Mouse (Mus musculus) hindbrain, embryonic 10.5 days (tissue): ENCODE measurements at regions not wholly inside any gene's neighbourhood (a gene's known extent, or its start where the extent isn't known, plus 50 kb on each side); places are given as distances from the start of the nearest gene placed in this dataset.

Source experiments
- DNase-seq: peaks from one replicate; pipeline ENCODE4 v3.0.0-alpha.2; 2017; ENCODE audit warnings: low spot score
- H3K27ac ChIP-seq: fragments of 300-500 bp; sonication (generic); 2 replicates; pipeline ENCODE4 v1.5.1; 2016; ENCODE audit warnings: mild to moderate bottlenecking, moderate library complexity
- H3K27me3 ChIP-seq: fragments of 300-500 bp; sonication (generic); 2 replicates; pipeline ENCODE4 v1.6.1; 2016; ENCODE audit warnings: mild to moderate bottlenecking; ENCODE audit not compliant: poor library complexity, insufficient read depth, severe bottlenecking
- H3K36me3 ChIP-seq: fragments of 300-500 bp; sonication (generic); 2 replicates; pipeline ENCODE4 v1.6.1; 2016; ENCODE audit warnings: mild to moderate bottlenecking, moderate library complexity
- H3K4me1 ChIP-seq: fragments of 300-500 bp; sonication (generic); replicated peaks from 2 replicates; pipeline ENCODE4 v1.6.1; 2016; ENCODE audit warnings: mild to moderate bottlenecking
- H3K4me3 ChIP-seq: fragments of 300-500 bp; sonication (generic); 2 replicates; pipeline ENCODE4 v1.5.1; 2016; ENCODE audit warnings: mild to moderate bottlenecking, moderate library complexity
- H3K9me3 ChIP-seq: fragments of 300-500 bp; sonication (generic); 2 replicates; pipeline ENCODE4 v1.6.1; 2016; ENCODE audit warnings: mild to moderate bottlenecking, moderate library complexity
- WGBS: fragments of 180-500 bp; shearing (Covaris S2); methylation state at CpG from one replicate; pipeline ENCODE4 v1.1.7; 2016; 5-methylcytosine and 5-hydroxymethylcytosine counted together

GRCm38 (mm10) chr3:148529893-148530292 is 460.5 kb downstream of the Adgrl2 start:
- 71% methylated on average over 2 of the region's 2 CpGs for WGBS
- Histone ChIP-seq H3K36me3 (no peaks in the 10 kb centered on the region), H3K27ac (no peak overlapping the region), H3K9me3 (no peaks in the 10 kb centered on the region), H3K27me3 (no peaks in the 10 kb centered on the region), H3K4me3 (no peak overlapping the region), H3K4me1 (no peaks in the 10 kb centered on the region)
- DNase-seq = no peak

GRCm38 (mm10) chr3:148510381-148510780 is 480.0 kb downstream of the Adgrl2 start:
- no peak for DNase-seq
- no peaks in the 10 kb centered on the region for H3K36me3 ChIP-seq
- no peak overlapping the region for H3K4me3 ChIP-seq
- H3K27me3 ChIP-seq = no peaks in the 10 kb centered on the region
- H3K9me3 ChIP-seq = no peaks in the 10 kb centered on the region
- H3K27ac ChIP-seq = no peak overlapping the region
- 80% methylated on average over 5 of the region's 5 CpGs for WGBS
- H3K4me1 ChIP-seq = no peaks in the 10 kb centered on the region

- no peak for DNase-seq
- H3K27ac ChIP-seq = no peak overlapping the region
- 91% methylated on average over 2 of the region's 2 CpGs for WGBS
- no peaks in the 10 kb centered on the region for H3K27me3 ChIP-seq
- no peak overlapping the region for H3K4me3 ChIP-seq
- no peaks in the 10 kb centered on the region for H3K4me1 ChIP-seq
- H3K9me3 ChIP-seq = no peaks in the 10 kb centered on the region
- no peaks in the 10 kb centered on the region for H3K36me3 ChIP-seq
Measured at GRCm38 (mm10) chr3:148504928-148505327, 485.4 kb downstream of the Adgrl2 start.

GRCm38 (mm10) chr3:148503432-148503831 is 486.9 kb downstream of the Adgrl2 start:
- DNase-seq = no peak
- no peak overlapping the region for H3K4me3 ChIP-seq
- H3K9me3 ChIP-seq = no peaks in the 10 kb centered on the region
- H3K27ac ChIP-seq = no peak overlapping the region
- WGBS = 76% methylated on average over 1 of the region's 1 CpGs
- no peaks in the 10 kb centered on the region for H3K4me1 ChIP-seq
- no peaks in the 10 kb centered on the region for H3K36me3 ChIP-seq
- no peaks in the 10 kb centered on the region for H3K27me3 ChIP-seq

- Histone ChIP-seq H3K4me1 (no peaks in the 10 kb centered on the region), H3K36me3 (no peaks in the 10 kb centered on the region), H3K27me3 (no peaks in the 10 kb centered on the region), H3K27ac (no peak overlapping the region), H3K9me3 (no peaks in the 10 kb centered on the region), H3K4me3 (no peak overlapping the region)
- no peak for DNase-seq
- 94% methylated on average over 3 of the region's 3 CpGs for WGBS
Measured at GRCm38 (mm10) chr3:148501801-148502200, 488.6 kb downstream of the Adgrl2 start.

GRCm38 (mm10) chr3:148496672-148497071 is 493.7 kb downstream of the Adgrl2 start:
- no peaks in the 10 kb centered on the region for H3K9me3 ChIP-seq
- DNase-seq = no peak
- H3K4me1 ChIP-seq = no peaks in the 10 kb centered on the region
- H3K4me3 ChIP-seq = no peak overlapping the region
- WGBS = 81% methylated on average over 5 of the region's 5 CpGs
- H3K27me3 ChIP-seq = no peaks in the 10 kb centered on the region
- H3K27ac ChIP-seq = no peak overlapping the region
- H3K36me3 ChIP-seq = no peaks in the 10 kb centered on the region

GRCm38 (mm10) chr3:148491287-148491686 is 499.1 kb downstream of the Adgrl2 start:
- no peak for DNase-seq
- Histone ChIP-seq H3K9me3 (no peaks in the 10 kb centered on the region), H3K36me3 (no peaks in the 10 kb centered on the region), H3K4me1 (no peaks in the 10 kb centered on the region), H3K4me3 (no peak overlapping the region), H3K27ac (no peak overlapping the region), H3K27me3 (no peaks in the 10 kb centered on the region)
- 92% methylated on average over 3 of the region's 3 CpGs for WGBS

GRCm38 (mm10) chr3:148489201-148489600 is 501.2 kb downstream of the Adgrl2 start:
- 90% methylated on average over 4 of the region's 4 CpGs for WGBS
- Histone ChIP-seq H3K4me1 (no peaks in the 10 kb centered on the region), H3K4me3 (no peak overlapping the region), H3K27me3 (no peaks in the 10 kb centered on the region), H3K9me3 (no peaks in the 10 kb centered on the region), H3K36me3 (no peaks in the 10 kb centered on the region), H3K27ac (no peak overlapping the region)
- DNase-seq = no peak

- H3K36me3 ChIP-seq = no peaks in the 10 kb centered on the region
- no peaks in the 10 kb centered on the region for H3K9me3 ChIP-seq
- H3K27me3 ChIP-seq = no peaks in the 10 kb centered on the region
- WGBS = 86% methylated on average over 5 of the region's 5 CpGs
- no peak for DNase-seq
- H3K4me3 ChIP-seq = no peak overlapping the region
- H3K4me1 ChIP-seq = no peaks in the 10 kb centered on the region
- no peak overlapping the region for H3K27ac ChIP-seq
Measured at GRCm38 (mm10) chr3:148487949-148488348, 502.4 kb downstream of the Adgrl2 start.

GRCm38 (mm10) chr3:148475862-148476261 is 514.5 kb downstream of the Adgrl2 start:
- WGBS = 93% methylated on average over 8 of the region's 8 CpGs
- H3K36me3 ChIP-seq = no peaks in the 10 kb centered on the region

GRCm38 (mm10) chr3:148472943-148473444 is 517.4 kb downstream of the Adgrl2 start:
- DNase-seq = no peak
- WGBS = 94% methylated on average over 6 of the region's 6 CpGs
- H3K4me1 ChIP-seq = no peaks in the 10 kb centered on the region
- H3K27ac ChIP-seq = no peak overlapping the region
- no peaks in the 10 kb centered on the region for H3K27me3 ChIP-seq
- no peaks in the 10 kb centered on the region for H3K36me3 ChIP-seq
- H3K9me3 ChIP-seq = no peaks in the 10 kb centered on the region
- no peak overlapping the region for H3K4me3 ChIP-seq

More at GRCm38 (mm10) chr3:148475862-148476261, 514.5 kb downstream of the Adgrl2 start:
- Histone ChIP-seq H3K9me3 (no peaks in the 10 kb centered on the region), H3K4me3 (no peak overlapping the region), H3K27me3 (no peaks in the 10 kb centered on the region), H3K4me1 (no peaks in the 10 kb centered on the region), H3K27ac (no peak overlapping the region)
- no peak for DNase-seq

- H3K4me3 ChIP-seq = no peak overlapping the region
- H3K36me3 ChIP-seq = no peaks in the 10 kb centered on the region
- no peak for DNase-seq
- H3K27ac ChIP-seq = no peak overlapping the region
- H3K4me1 ChIP-seq = no peaks in the 10 kb centered on the region
- 85% methylated on average over 3 of the region's 3 CpGs for WGBS
- no peaks in the 10 kb centered on the region for H3K9me3 ChIP-seq
- H3K27me3 ChIP-seq = no peaks in the 10 kb centered on the region
Measured at GRCm38 (mm10) chr3:148465456-148465855, 524.9 kb downstream of the Adgrl2 start.

- H3K4me3 ChIP-seq = no peak overlapping the region
- H3K27me3 ChIP-seq = no peaks in the 10 kb centered on the region
- H3K36me3 ChIP-seq = no peaks in the 10 kb centered on the region
- 87% methylated on average over 10 of the region's 10 CpGs for WGBS
- no peak for DNase-seq
- no peaks in the 10 kb centered on the region for H3K9me3 ChIP-seq
- no peaks in the 10 kb centered on the region for H3K4me1 ChIP-seq
- no peak overlapping the region for H3K27ac ChIP-seq
Measured at GRCm38 (mm10) chr3:148462791-148463190, 527.6 kb downstream of the Adgrl2 start.

- no peaks in the 10 kb centered on the region for H3K9me3 ChIP-seq
- H3K36me3 ChIP-seq = no peaks in the 10 kb centered on the region
- H3K4me3 ChIP-seq = no peak overlapping the region
- WGBS = 82% methylated on average over 3 of the region's 3 CpGs
- H3K27ac ChIP-seq = no peak overlapping the region
- no peaks in the 10 kb centered on the region for H3K4me1 ChIP-seq
- DNase-seq = no peak
- H3K27me3 ChIP-seq = no peaks in the 10 kb centered on the region
Measured at GRCm38 (mm10) chr3:148448888-148449287, 541.5 kb downstream of the Adgrl2 start.
